Mouse (Mus musculus): Measurements from ENCODE around the gene Arrdc1. TPM values are rescaled to one million over a fixed set of nuclear protein-coding genes. Genes with fewer than 3 reads are reported as not detected.

Arrdc1 gene
- polyA plus RNA-seq (2017; shearing (Covaris generic)): 154 TPM

DNA sequence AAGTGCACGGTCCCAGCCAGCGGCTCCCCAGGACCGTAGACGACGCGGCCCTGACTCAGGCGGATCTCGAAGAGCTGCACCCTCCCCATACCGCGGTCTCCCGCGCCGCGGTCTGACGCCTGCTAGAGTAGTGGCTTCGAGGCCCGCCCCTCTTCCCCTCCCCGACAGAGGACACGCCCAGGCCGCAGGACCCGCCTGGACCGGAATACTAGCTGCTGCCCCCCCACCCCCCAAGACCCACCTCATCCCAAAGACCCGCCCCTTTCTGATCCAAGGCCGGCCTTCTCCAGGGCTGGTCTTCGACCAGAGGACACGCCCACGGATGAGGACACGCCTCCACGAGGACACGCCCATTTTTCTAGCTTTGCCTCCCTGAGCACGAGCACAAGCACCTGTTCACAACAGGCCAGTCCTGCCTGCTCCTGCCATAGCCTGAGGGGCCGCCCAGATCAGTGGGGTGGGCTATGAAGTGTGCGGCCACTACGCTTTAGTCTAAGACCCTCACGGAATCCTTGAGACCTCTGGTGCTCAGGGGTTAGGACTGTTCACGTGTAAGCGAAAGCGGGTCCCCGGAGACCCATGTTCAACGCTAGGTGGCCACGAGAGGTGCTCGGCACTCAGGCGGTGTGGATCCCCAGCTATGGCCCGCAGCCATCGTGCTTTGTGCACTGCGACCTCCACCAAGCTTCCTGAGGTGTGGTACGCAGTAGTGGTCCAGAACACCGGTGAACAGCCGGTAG, at the start of gene Arrdc1:
Gene Arrdc1 (minus strand): TSS at position 196 of the 740 bp plus-strand sequence.

DNA sequence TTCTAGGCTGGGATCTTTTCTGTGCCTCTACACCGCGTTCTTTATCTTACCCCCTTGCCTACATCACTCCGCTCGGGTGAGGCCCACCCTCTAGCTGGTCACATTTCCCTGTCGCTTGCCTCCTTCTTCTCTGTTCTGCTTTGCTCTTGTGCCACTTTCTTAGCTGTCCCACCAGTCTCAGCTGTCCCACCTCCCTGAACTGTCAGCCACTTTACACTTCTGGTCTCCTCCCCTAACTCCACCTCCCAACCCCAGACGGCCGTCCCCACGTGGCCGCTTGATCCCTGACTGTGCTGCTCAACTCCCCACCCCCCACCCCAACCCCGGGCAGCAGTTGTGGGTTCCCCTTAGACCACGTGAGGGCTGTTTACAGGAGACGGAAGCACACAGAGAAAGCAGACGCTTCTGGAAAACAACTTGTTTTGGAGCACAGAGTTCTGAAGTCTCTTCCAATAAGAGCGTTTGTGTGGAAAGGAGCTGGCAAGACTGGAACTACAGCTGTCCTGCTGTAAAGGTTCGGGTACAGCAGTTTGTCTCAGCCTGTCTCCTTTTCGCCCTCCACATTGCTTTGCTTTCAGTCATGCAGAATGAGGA, 40.7 kb upstream of the Arrdc1 start, which contains the start of gene Pnpla7:
Gene Pnpla7 (plus strand): TSS at position 330 of the 594 bp plus-strand sequence.

DNA sequence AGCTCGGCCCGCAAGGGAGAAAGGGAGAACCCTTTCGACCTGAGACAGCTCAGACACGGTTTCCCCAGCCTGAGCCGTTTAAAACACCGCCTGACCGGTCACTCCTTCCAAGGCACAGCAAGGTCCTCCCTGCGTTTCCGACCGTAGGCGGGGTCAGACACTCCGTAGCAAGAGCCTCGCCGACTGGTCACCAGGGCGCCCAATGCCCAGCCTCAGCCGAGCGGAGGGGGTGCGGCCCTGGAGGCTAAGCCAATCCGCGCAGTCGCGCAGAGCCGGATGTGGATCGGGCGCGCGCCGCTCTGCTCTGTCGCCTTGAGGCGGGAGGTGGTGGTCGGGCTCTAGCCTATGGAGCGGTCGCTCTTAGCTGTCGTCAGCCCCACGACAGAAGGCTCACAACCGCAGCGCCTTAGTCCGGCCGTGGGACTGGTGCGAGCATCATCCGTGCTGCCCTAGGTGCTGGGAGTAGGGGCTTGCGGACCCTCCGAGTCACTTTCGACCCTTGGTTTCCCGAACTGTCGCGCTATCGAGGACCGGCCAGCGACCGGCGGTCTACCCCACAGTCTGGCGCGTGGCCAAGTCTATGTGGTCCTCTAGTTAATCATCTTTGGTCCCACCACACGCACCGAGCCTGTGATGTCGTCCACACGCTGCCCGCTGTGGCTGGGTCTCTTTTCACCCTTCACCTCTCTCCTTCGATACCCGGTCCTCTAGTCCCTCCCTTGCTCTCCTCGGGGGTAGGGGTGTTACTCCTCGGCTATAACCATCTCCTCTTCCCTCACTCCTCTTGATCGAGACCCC, 40.1 kb upstream of the Arrdc1 start, which contains the start of gene Mrpl41:
Gene Mrpl41 (minus strand): TSS at position 193 of the 798 bp plus-strand sequence.

DNA sequence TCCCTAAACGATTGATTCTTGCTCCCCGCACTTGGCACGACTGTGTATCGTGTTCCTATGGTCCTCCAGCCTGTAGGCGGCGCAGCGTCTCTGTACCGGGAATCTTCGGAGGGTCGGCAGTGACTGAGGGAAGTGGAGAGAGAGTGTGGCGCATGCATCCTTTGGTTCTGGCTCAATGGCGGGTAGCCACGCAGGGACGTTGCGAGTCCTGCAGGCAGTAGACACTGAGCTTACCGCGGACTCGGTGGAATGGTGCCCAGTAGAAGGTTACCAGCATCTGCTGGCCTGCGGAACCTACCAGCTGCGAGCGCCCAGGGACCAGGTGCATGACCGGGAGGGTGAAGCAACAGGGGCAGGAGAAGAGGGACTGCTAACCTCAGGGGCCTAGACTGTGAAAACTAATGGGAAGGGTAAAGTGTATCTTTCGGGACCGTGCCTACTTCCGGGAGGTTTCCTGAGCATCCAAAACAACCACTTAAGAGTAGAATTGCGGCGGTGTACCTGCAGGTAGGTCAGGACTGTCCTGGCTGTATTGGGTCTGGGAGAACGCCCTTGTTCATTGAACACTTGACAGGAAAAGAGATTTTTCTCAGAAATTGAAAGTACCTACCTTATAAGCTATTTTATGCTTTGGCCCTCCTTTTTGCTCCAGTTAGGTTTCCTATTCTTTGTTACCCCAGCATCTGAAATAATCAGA, 27.4 kb upstream of the Arrdc1 start, which contains the start of gene Dph7:
Gene Dph7 (plus strand): TSS at position 97 of the 697 bp plus-strand sequence.

DNA sequence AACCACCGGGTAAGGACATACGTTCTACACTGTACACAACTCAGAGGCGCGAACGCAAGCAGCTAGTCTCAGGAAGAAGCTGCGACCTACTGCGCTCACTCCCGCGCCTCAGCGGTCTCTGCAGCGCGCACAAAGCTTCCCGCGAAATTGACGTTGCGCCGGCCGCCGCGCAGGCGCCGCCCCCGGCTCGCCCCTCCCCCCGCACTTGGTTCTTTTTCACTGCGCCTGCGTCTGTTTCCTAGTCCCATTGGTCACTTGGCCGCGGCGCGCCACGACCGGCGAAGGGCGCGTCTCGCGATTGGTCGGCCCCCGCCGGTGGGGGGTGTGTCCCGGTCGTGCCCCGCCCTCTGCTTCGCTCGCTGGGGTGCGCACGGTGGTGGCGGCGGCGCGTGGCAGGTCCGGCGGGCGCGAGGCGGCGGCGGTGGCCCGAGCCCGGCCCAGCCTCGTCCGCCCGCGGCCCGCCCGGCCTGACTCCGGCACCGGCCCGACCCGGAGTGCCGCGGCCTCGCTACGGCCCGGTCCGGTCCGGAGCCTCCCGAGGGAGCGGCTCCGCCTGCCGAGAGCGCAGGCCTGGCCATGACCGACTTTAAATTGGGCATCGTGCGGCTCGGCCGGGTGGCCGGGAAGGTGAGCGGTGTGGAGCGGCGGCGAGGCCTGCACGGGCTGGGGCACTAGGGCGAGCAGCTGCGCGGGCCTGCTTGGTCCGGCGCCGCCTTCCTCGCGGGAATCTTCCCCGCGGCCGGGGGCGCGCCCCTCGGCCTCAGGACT, 14.6 kb upstream of the Arrdc1 start, which contains the start of gene Zmynd19:
Gene Zmynd19 (plus strand): TSS at position 372 of the 768 bp plus-strand sequence.

DNA sequence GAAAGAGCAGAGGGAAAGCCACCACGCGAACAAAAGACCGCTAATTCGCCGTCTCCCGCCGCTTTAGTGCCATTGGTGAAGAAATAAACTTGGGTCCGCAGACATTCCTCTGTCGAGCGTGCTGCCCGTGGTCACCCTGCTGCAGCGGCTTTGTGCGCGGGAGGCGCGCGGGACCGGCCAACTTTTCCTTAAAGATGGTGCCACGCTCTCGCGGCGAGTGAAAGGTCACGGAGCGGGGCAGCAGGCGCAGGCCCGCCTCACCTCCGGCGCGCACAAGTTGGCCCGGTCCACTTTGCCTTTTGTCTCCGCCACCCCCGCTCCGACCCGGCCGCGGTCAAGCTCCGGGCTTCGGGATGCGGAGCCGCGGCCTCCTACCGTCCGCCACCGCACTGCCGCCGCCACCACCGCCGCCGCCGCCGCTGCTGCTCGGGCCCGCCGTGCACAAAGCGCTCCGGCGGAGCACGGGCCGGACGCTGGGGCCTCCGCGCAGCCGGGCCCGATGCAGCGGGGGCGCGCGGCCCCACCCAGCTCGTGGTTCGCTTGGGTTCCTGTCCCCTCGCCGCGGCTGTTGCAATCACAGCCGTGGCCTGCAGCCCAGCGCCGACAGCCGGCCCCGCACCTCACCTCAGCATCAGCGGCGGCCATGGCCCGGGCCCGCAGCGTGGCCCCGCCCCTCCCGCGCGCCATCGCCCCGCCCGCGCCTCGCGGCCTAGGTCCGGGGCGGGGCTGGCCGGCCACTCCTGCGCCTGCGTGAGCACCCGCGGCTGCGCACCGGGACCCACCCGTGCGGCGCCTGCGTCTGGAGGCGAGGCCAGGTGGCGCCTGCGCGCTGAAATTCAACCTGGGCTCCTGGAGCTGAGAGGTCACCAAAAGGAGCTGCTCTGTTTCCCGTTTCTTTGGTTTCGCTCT, 15.9 kb downstream of the Arrdc1 start, which contains the start of gene Ehmt1:
Gene Ehmt1 (minus strand): TSS at position 685 of the 909 bp plus-strand sequence.

Other genes starting within 250 kb of the Arrdc1 start
- 0.04 TPM for gene Cacna1b, start 172.1 kb downstream of the Arrdc1 start, polyA plus RNA-seq (2017; shearing (Covaris generic))
- 42.3 TPM for gene Ehmt1, start 15.6 kb downstream of the Arrdc1 start, polyA plus RNA-seq (2017; shearing (Covaris generic))
- gene Zmynd19, start 14.5 kb upstream of the Arrdc1 start, polyA plus RNA-seq (2017; shearing (Covaris generic)): 17.7 TPM
- 11.7 TPM for gene Dph7, start 27.1 kb upstream of the Arrdc1 start, polyA plus RNA-seq (2017; shearing (Covaris generic))
- gene Mrpl41, start 39.8 kb upstream of the Arrdc1 start, polyA plus RNA-seq (2017; shearing (Covaris generic)): 63.3 TPM
- gene Pnpla7, start 40.8 kb upstream of the Arrdc1 start, polyA plus RNA-seq (2017; shearing (Covaris generic)): 84.0 TPM
- gene Nsmf, start 119.1 kb upstream of the Arrdc1 start, polyA plus RNA-seq (2017; shearing (Covaris generic)): 42.1 TPM
- not detected for gene Entpd8, start 145.1 kb upstream of the Arrdc1 start, polyA plus RNA-seq (2017; shearing (Covaris generic))
- gene Noxa1, start 159.9 kb upstream of the Arrdc1 start, polyA plus RNA-seq (2017; shearing (Covaris generic)): 0.64 TPM
- gene Nrarp, start 245.5 kb upstream of the Arrdc1 start, polyA plus RNA-seq (2017; shearing (Covaris generic)): 3.9 TPM